Mouse (Mus musculus): ENCODE measurements around the gene Skap1. TPM values are rescaled to one million over a fixed set of nuclear protein-coding genes. Genes with fewer than 3 reads are reported as not detected.

Gene Skap1
- total RNA-seq, 2 experiments from 2014 or later = 1.2 to 1.3 TPM

GRCm38 (mm10) chr11:96619576-96619975 lies 155.2 kb downstream of the Skap1 start:
- DNase-seq (ENCODE audit: extremely low spot score in 1 of 2, low spot score in 1 of 2) = no peak

GRCm38 (mm10) chr11:96620006-96620405 lies 155.6 kb downstream of the Skap1 start:
- DNase-seq (ENCODE audit: extremely low spot score in 1 of 2, low spot score in 1 of 2) = no peak

- DNase-seq (ENCODE audit: extremely low spot score in 1 of 2, low spot score in 1 of 2) = no peak
These were observed 156.3 kb downstream of the Skap1 start for GRCm38 (mm10) chr11:96620660-96621059.

- DNase-seq (ENCODE audit: extremely low spot score in 1 of 2, low spot score in 1 of 2) = peak; percentile 58 to 90
These were observed 156.8 kb downstream of the Skap1 start for GRCm38 (mm10) chr11:96621167-96621566.

GRCm38 (mm10) chr11:96622782-96623181 lies 158.4 kb downstream of the Skap1 start:
- no peak for DNase-seq (ENCODE audit: extremely low spot score in 1 of 2, low spot score in 1 of 2)

GRCm38 (mm10) chr11:96624436-96624835 lies 160.0 kb downstream of the Skap1 start:
- no peak for DNase-seq (ENCODE audit: extremely low spot score in 1 of 2, low spot score in 1 of 2)

- DNase-seq (ENCODE audit: extremely low spot score in 1 of 2, low spot score in 1 of 2) = peak in 1 of 2 experiments; percentile 27
These were observed 165.4 kb downstream of the Skap1 start for GRCm38 (mm10) chr11:96629775-96630174.

GRCm38 (mm10) chr11:96631521-96631920 lies 167.1 kb downstream of the Skap1 start:
- no peak for DNase-seq (ENCODE audit: extremely low spot score in 1 of 2, low spot score in 1 of 2)

GRCm38 (mm10) chr11:96637927-96638326 lies 173.5 kb downstream of the Skap1 start:
- no peak for DNase-seq (ENCODE audit: extremely low spot score in 1 of 2, low spot score in 1 of 2)

GRCm38 (mm10) chr11:96639805-96640204 lies 175.4 kb downstream of the Skap1 start:
- DNase-seq (ENCODE audit: extremely low spot score in 1 of 2, low spot score in 1 of 2) = no peak

GRCm38 (mm10) chr11:96642173-96643140 lies 178.1 kb downstream of the Skap1 start:
- DNase-seq (ENCODE audit: extremely low spot score in 1 of 2, low spot score in 1 of 2) = no peak

GRCm38 (mm10) chr11:96644969-96645368 lies 180.6 kb downstream of the Skap1 start:
- DNase-seq (ENCODE audit: extremely low spot score in 1 of 2, low spot score in 1 of 2) = no peak

- peak in 1 of 2 experiments; percentile 16 for DNase-seq (ENCODE audit: extremely low spot score in 1 of 2, low spot score in 1 of 2)
These were observed 181.2 kb downstream of the Skap1 start for GRCm38 (mm10) chr11:96645538-96646037.

- DNase-seq (ENCODE audit: extremely low spot score in 1 of 2, low spot score in 1 of 2) = no peak
These were observed 187.5 kb downstream of the Skap1 start for GRCm38 (mm10) chr11:96651848-96652247.

GRCm38 (mm10) chr11:96653867-96654266 lies 189.5 kb downstream of the Skap1 start:
- no peak for DNase-seq (ENCODE audit: extremely low spot score in 1 of 2, low spot score in 1 of 2)

- no peak for DNase-seq (ENCODE audit: extremely low spot score in 1 of 2, low spot score in 1 of 2)
These were observed 194.0 kb downstream of the Skap1 start for GRCm38 (mm10) chr11:96658420-96658819.

- no peak for DNase-seq (ENCODE audit: extremely low spot score in 1 of 2, low spot score in 1 of 2)
These were observed 202.5 kb downstream of the Skap1 start for GRCm38 (mm10) chr11:96666924-96667323.

GRCm38 (mm10) chr11:96668367-96668766 lies 204.0 kb downstream of the Skap1 start:
- no peak for DNase-seq (ENCODE audit: extremely low spot score in 1 of 2, low spot score in 1 of 2)

GRCm38 (mm10) chr11:96673792-96674191 lies 209.4 kb downstream of the Skap1 start:
- peak; percentile 29 to 39 for DNase-seq (ENCODE audit: extremely low spot score in 1 of 2, low spot score in 1 of 2)

GRCm38 (mm10) chr11:96674786-96675365 lies 210.5 kb downstream of the Skap1 start:
- no peak for DNase-seq (ENCODE audit: extremely low spot score in 1 of 2, low spot score in 1 of 2)

- DNase-seq (ENCODE audit: extremely low spot score in 1 of 2, low spot score in 1 of 2) = no peak
These were observed 213.6 kb downstream of the Skap1 start for GRCm38 (mm10) chr11:96678026-96678425.

All from layer of hippocampus, postnatal 25 days (tissue).